Mouse (Mus musculus): Measurements from ENCODE around the gene Hebp1.

Gene Hebp1

GRCm38 (mm10) chr6:135113114-135113436 lies 84.7 kb downstream of the Hebp1 start:
- no peak for DNase-seq (ENCODE audit: low read depth)

DNA sequence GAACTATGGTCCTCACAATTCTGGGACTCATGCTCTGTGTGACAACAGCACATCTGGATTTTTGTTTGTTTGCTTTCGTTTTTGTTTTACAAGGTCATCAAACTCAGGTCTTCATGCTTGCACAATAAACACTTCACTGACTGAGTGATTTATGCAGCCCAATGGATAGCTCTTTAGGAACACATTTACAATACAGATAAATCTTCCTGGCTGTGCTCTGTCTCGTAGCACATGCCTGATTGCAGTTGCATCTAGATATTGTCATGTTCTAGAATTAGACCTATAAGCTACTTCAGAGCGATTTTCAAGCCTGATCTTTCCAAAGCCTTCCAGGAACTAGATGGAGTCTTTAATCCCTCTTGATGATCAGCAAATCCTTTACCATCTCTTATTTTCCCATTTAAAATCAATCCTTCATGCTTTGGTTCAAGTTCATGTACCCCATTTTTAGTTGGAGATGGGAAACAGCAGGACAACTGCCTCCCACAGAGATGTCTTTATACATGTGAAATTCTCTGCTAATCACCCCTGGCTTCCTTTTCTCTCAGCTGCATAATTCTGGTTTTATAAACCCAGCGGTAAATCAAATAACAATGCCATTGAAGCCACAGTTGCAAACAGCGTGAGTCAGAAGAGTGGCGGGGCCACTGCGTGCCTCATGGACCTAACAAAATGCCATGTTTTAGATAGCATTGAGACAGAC lies 85.3 kb downstream of the Hebp1 start:
- DNase-seq (ENCODE audit: low read depth) = no peak

GRCm38 (mm10) chr6:135107014-135107413 lies 90.8 kb downstream of the Hebp1 start:
- DNase-seq (ENCODE audit: low read depth) = no peak

DNA sequence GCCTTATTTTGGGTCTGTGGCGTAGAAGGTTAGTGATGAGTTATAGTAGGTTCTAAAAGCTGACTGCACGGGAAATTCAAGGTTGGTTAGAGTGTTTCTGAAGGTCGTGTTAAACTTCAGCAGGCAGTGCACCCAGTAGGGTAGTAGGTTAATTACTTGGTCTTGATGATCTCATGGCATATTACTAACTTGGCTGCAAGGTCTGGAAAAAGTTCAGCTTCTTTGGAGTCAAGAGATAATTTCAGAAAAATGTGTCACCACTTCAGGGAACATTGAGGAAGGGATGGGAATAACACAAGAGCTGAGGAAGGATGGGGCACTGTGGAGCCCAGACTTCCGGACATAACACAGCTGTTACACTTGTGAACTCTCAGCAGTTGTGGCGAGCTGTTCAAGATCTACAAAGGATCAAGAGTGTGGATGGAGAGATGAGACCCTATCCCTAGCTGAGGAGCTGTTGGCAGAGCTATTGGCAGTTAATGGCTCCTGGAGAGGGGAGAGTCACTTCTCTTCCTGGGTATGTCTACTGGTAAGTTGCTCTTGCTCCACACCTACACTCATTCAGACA lies 95.0 kb downstream of the Hebp1 start:
- DNase-seq (ENCODE audit: low read depth) = no peak

DNA sequence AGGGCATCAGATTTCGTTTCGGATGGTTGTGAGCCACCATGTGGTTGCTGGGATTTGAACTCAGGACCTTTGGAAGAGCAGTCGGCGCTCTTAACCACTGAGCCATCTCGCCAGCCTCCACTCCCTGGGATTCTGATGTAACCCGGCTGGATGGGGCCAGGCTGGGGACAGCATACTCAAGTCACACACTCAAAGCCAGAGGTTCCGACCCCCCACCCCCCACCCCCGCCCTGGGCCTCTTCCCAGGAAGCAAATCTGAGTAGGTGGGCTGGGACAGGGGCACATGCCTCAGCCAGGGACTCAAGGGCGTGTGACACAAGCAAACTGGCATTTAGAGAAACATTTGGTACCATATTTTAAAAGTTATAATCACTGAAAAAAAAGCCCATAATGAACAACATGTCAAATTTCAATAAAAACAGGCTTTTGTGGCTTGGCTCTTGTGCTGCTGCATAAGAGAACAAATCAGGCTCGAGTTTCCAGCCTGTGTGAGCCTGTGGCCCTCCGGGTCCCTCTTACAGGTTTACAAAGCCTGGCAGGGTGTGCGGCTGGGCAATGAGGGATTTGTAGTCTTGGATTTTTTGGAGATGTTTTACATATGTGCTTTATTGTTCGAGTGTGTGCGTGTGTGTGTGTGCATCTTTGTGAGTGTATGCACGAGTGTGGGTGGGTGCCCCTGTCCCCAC lies 96.9 kb downstream of the Hebp1 start:
- no peak for DNase-seq (ENCODE audit: low read depth)

DNA sequence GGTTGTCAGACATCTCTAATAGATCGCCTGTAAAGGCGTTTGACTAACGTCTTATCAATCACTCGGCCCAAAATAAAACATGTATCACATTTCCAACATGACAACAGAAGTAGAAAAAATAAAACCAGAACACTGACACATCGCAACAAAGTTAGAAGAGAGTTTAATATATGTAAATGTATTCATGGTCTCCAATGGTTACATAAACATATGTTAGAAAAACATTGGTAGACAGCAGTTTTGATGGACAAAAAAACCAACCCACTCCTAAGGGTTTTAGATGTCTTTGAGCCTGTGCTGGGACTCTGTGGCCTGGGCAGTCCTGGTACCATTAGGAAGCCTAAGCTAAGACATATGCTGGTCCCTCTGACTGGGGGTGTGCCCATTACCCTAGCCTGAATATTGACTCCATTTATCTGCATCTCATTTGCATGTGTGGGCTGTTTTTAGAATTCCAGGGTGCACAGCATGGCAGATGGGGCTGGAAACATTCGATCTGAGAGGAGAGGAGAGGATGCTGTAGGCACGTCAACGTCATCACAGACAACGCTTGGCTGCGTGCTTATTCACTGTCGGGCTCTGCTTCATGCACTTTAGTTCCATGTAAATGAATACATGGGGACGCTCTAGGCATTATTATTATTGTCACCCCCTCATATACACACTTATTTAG lies 104.9 kb downstream of the Hebp1 start:
- no peak for DNase-seq (ENCODE audit: low read depth)

DNA sequence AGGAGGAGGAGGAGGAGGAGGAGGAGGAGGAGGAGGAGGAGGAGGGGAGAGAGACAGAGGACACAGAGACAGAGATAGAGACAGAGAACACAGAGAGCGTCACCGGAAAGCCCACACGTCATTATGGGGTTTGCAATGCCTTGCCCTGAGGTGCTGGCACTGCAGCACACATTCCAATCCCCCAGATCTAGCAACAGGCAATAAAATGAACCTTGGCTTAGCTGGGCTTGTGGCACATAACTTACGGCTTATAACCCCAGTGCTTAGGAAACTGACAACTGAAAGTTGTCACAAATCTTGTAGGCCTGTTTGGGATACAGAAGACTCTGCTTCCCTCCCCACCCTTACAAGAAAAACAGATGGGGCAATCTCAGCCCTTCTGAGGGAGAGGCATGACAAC lies 107.2 kb downstream of the Hebp1 start:
- DNase-seq (ENCODE audit: low read depth) = no peak

GRCm38 (mm10) chr6:135089786-135090185 lies 108.0 kb downstream of the Hebp1 start:
- no peak for DNase-seq (ENCODE audit: low read depth)

GRCm38 (mm10) chr6:135087721-135088451 lies 109.9 kb downstream of the Hebp1 start:
- peak; percentile 79 for DNase-seq (ENCODE audit: low read depth)
